Mouse (Mus musculus) midbrain, embryonic 11.5 days (tissue): ENCODE results near the gene 2210016F16Rik. TPM values are rescaled to one million over a fixed set of nuclear protein-coding genes. Genes with fewer than 3 reads are reported as not detected.
"Not testable (repeated sequence)": the region's sequence is repeated elsewhere in the genome, so short reads cannot be mapped to it uniquely, and the experiment has no call there.

Experiments used
- ATAC-seq: fragments of 200-750 bp; cut with Nextera tagmentation; 2 replicates; pipeline ENCODE4 v1.8.0; 2017; ENCODE audit warnings: moderate TSS enrichment, moderate library complexity; ENCODE audit not compliant: low FRiP score
- DNase-seq: peaks from one replicate; pipeline ENCODE4 v3.0.0; 2015; ENCODE audit warnings: low spot score; ENCODE audit errors: missing footprints
- H3K27ac ChIP-seq: fragments of 300-500 bp; sonication (generic); 2 replicates; pipeline ENCODE4 v1.5.1; 2014; ENCODE audit warnings: low read depth, low read length
- H3K27me3 ChIP-seq: fragments of 300-500 bp; sonication (generic); 2 replicates; pipeline ENCODE4 v1.6.1; 2014; ENCODE audit warnings: mild to moderate bottlenecking, low read length, moderate library complexity, mixed read lengths; ENCODE audit not compliant: control insufficient read depth, insufficient read depth
- H3K36me3 ChIP-seq: fragments of 300-500 bp; sonication (generic); 2 replicates; pipeline ENCODE4 v1.6.1; 2014; ENCODE audit warnings: mild to moderate bottlenecking, low read length, moderate library complexity, mixed read lengths; ENCODE audit not compliant: control insufficient read depth, insufficient read depth
- H3K4me1 ChIP-seq: fragments of 300-500 bp; sonication (generic); 2 replicates; pipeline ENCODE4 v1.6.1; 2014; ENCODE audit warnings: low read length; ENCODE audit not compliant: control insufficient read depth, insufficient read depth
- H3K4me2 ChIP-seq: fragments of 300-500 bp; sonication (generic); 2 replicates; pipeline ENCODE4 v1.6.1; 2014; ENCODE audit warnings: mild to moderate bottlenecking, moderate library complexity
- H3K4me3 ChIP-seq: fragments of 300-500 bp; sonication (generic); 2 replicates; pipeline ENCODE4 v1.5.1; 2014; ENCODE audit warnings: low read depth, low read length
- H3K9ac ChIP-seq: fragments of 300-500 bp; sonication (generic); 2 replicates; pipeline ENCODE4 v1.6.1; 2014; ENCODE audit warnings: low read length
- H3K9me3 ChIP-seq: fragments of 300-500 bp; sonication (generic); 2 replicates; pipeline ENCODE4 v1.6.1; 2016; ENCODE audit warnings: low read length; ENCODE audit not compliant: control insufficient read depth
- WGBS: fragments of 180-500 bp; shearing (Covaris S2); extraction: QIAGEN DNeasy Blood & Tissue Kit; methylation state at CpG from one replicate; pipeline ENCODE4 v1.1.7; 2014; 5-methylcytosine and 5-hydroxymethylcytosine counted together
- polyA plus RNA-seq: library from polyadenylated mRNA; unstranded; fragments of >200 nt; fragmentation: Nextera tagmentation; extraction: Ambion mirVana; gene quantifications from 2 replicates; pipeline ENCODE4 v1.2.1, GENCODE M21; 2014

2210016F16Rik gene
- polyA plus RNA-seq, 1 experiment from 2014 or later: 31.1 TPM

GRCm38 (mm10) chr13:58403243-58403642, 18.2 kb upstream of the 2210016F16Rik start, which contains the start of gene Hnrnpk:
Gene Hnrnpk (minus strand): TSS chr13:58403343.
- peak; percentile 80 for DNase-seq
- H3K4me2 ChIP-seq: peak within 1 kb of the TSS; percentile 54

GRCm38 (mm10) chr13:58402744-58403110, 17.7 kb upstream of the 2210016F16Rik start:
- Histone ChIP-seq H3K27ac (peak overlapping the region; percentile 98), H3K36me3 (peaks cover 4% of the 10 kb centered on the region), H3K4me3 (peak overlapping the region; percentile 100), H3K9me3 (no peaks in the 10 kb centered on the region), H3K27me3 (no peaks in the 10 kb centered on the region), H3K4me2 (peak overlapping the region; percentile 54), H3K9ac (peak overlapping the region; percentile 100), H3K4me1 (peaks cover 2% of the 10 kb centered on the region; the same call in 1 of the 2 replicates)
- ATAC-seq (peak; percentile 71), DNase-seq (no peak)
- under 1% methylated on average over 30 of the region's 48 CpGs for WGBS

More at GRCm38 (mm10) chr13:58403243-58403642, 18.2 kb upstream of the 2210016F16Rik start, which contains the start of gene Hnrnpk:
- Histone ChIP-seq H3K27ac (peak within 1 kb of the TSS; percentile 98), H3K4me3 (peak within 1 kb of the TSS; percentile 100), H3K9ac (peak within 1 kb of the TSS; percentile 100)
- WGBS: 8% methylated on average over 17 of the region's 17 CpGs
- not testable (repeated sequence) for H3K36me3 ChIP-seq, H3K4me1 ChIP-seq, ATAC-seq, H3K9me3 ChIP-seq, H3K27me3 ChIP-seq

- Histone ChIP-seq H3K9me3 (no peaks in the 10 kb centered on the region), H3K4me1 (peaks cover 2% of the 10 kb centered on the region; the same call in 1 of the 2 replicates), H3K9ac (peak within 1 kb of the TSS; percentile 100), H3K27ac (peak within 1 kb of the TSS; percentile 98), H3K4me2 (peak within 1 kb of the TSS; percentile 69), H3K4me3 (peak within 1 kb of the TSS; percentile 100), H3K27me3 (no peaks in the 10 kb centered on the region), H3K36me3 (peaks cover 6% of the 10 kb centered on the region)
- DNase-seq: peak; percentile 99
- WGBS: under 1% methylated on average over 83 of the region's 91 CpGs
- peak; percentile 94 for ATAC-seq
Observed at GRCm38 (mm10) chr13:58402003-58402743, 17.1 kb upstream of the 2210016F16Rik start, which contains the start of gene Rmi1. Gene Rmi1 (plus strand): TSS chr13:58402248.

- Histone ChIP-seq H3K27me3 (no peaks in the 10 kb centered on the region), H3K4me1 (peaks cover 2% of the 10 kb centered on the region; the same call in 1 of the 2 replicates), H3K36me3 (peaks cover 8% of the 10 kb centered on the region), H3K4me3 (peak overlapping the region; percentile 100), H3K9ac (peak overlapping the region; percentile 100), H3K27ac (peak overlapping the region; percentile 98), H3K9me3 (no peaks in the 10 kb centered on the region), H3K4me2 (peak overlapping the region; percentile 69)
- DNase-seq: peak; percentile 96
- ATAC-seq: peak; percentile 67
- under 1% methylated on average over 76 of the region's 100 CpGs for WGBS
Observed at GRCm38 (mm10) chr13:58401135-58402002, 16.3 kb upstream of the 2210016F16Rik start.

- peaks cover 10% of the 10 kb centered on the region for H3K36me3 ChIP-seq
- WGBS: under 1% methylated on average over 11 of the region's 11 CpGs
- no peak overlapping the region for H3K27ac ChIP-seq
- H3K9ac ChIP-seq: peak overlapping the region; percentile 100
- no peaks in the 10 kb centered on the region for H3K27me3 ChIP-seq
- H3K4me3 ChIP-seq: peak overlapping the region; percentile 100
- H3K4me1 ChIP-seq: peaks cover 2% of the 10 kb centered on the region; the same call in 1 of the 2 replicates
- no peaks in the 10 kb centered on the region for H3K9me3 ChIP-seq
- H3K4me2 ChIP-seq: peak overlapping the region; percentile 69
- ATAC-seq (no peak), DNase-seq (peak; percentile 94)
Observed at GRCm38 (mm10) chr13:58400576-58400975, 15.6 kb upstream of the 2210016F16Rik start.

- no peak overlapping the region for H3K4me2 ChIP-seq
- peaks cover 14% of the 10 kb centered on the region for H3K36me3 ChIP-seq
Observed at GRCm38 (mm10) chr13:58397651-58398050, 12.6 kb upstream of the 2210016F16Rik start.

GRCm38 (mm10) chr13:58394392-58394791, 9.4 kb upstream of the 2210016F16Rik start:
- not testable (repeated sequence) for H3K27ac ChIP-seq, H3K9me3 ChIP-seq, ATAC-seq, H3K4me1 ChIP-seq, H3K4me2 ChIP-seq, H3K9ac ChIP-seq, H3K27me3 ChIP-seq, H3K4me3 ChIP-seq
- 93% methylated on average over 11 of the region's 11 CpGs for WGBS
- H3K36me3 ChIP-seq: peaks cover 17% of the 10 kb centered on the region
- DNase-seq: peak; percentile 81

More at GRCm38 (mm10) chr13:58397651-58398050, 12.6 kb upstream of the 2210016F16Rik start:
- H3K9me3 ChIP-seq: no peaks in the 10 kb centered on the region
- no peak overlapping the region for H3K9ac ChIP-seq
- DNase-seq: peak; percentile 87
- 90% methylated on average over 13 of the region's 13 CpGs for WGBS
- peaks cover 2% of the 10 kb centered on the region; the same call in 1 of the 2 replicates for H3K4me1 ChIP-seq
- H3K27ac ChIP-seq: no peak overlapping the region
- H3K27me3 ChIP-seq: no peaks in the 10 kb centered on the region
- no peak for ATAC-seq
- no peak overlapping the region for H3K4me3 ChIP-seq

GRCm38 (mm10) chr13:58389324-58389951, 4.4 kb upstream of the 2210016F16Rik start:
- no peak overlapping the region for H3K4me2 ChIP-seq
- no peaks in the 10 kb centered on the region for H3K9me3 ChIP-seq
- peaks cover 7% of the 10 kb centered on the region; the same call in 1 of the 2 replicates for H3K36me3 ChIP-seq
- no peak overlapping the region for H3K4me3 ChIP-seq
- H3K27me3 ChIP-seq: no peaks in the 10 kb centered on the region
- 86% methylated on average over 2 of the region's 2 CpGs for WGBS
- ATAC-seq (no peak), DNase-seq (no peak)
- no peaks in the 10 kb centered on the region for H3K4me1 ChIP-seq
- H3K27ac ChIP-seq: no peak overlapping the region
- no peak overlapping the region for H3K9ac ChIP-seq
